Mouse (Mus musculus): ENCODE measurements around the gene Klf12. TPM values are rescaled to one million over a fixed set of nuclear protein-coding genes. Genes with fewer than 3 reads are reported as not detected.

Gene Klf12
- polyA plus RNA-seq, 2 experiments, result 2.8 to 3.2 TPM

GRCm38 (mm10) chr14:100109563-100109962 is 174.9 kb downstream of the Klf12 start:
- no peaks in the 10 kb centered on the region for H3K27me3 ChIP-seq (ENCODE audit: control insufficient read depth, insufficient read depth, low read length)
- H3K36me3 ChIP-seq (replicated peaks; ENCODE audit: control insufficient read depth, insufficient read depth, low read depth), result no peaks in the 10 kb centered on the region
- no peak overlapping the region for H3K27ac ChIP-seq
- no peak for TF ChIP-seq CTCF (IDR thresholded peaks at IDR 0.05; ENCODE audit: low read depth)
- TF ChIP-seq EP300 (IDR thresholded peaks at IDR 0.05; ENCODE audit: low read depth), result no peak
- H3K4me2 ChIP-seq (ENCODE audit: low read depth), result no peak overlapping the region
- no peaks in the 10 kb centered on the region for H3K9me3 ChIP-seq (ENCODE audit: control insufficient read depth, low read length)
- H3K9ac ChIP-seq (replicated peaks), result no peak overlapping the region
- H3K4me1 ChIP-seq (replicated peaks; ENCODE audit: control insufficient read depth in 2 of 2, insufficient read depth in 2 of 2, low read length in 1 of 2), result no peaks in the 10 kb centered on the region; a peak in 1 of 4 replicates
- DNase-seq (ENCODE audit: low read depth in 3 of 3, low spot score in 3 of 3), result no peak
- no peak overlapping the region for H3K4me3 ChIP-seq (ENCODE audit: insufficient read depth in 1 of 2, low read depth in 2 of 2, low read length in 2 of 2)
- 60% methylated on average over 6 of the region's 6 CpGs for WGBS (ENCODE audit: insufficient replicate concordance)
- no peak for ATAC-seq (ENCODE audit: insufficient read depth)

- no peak overlapping the region for H3K9ac ChIP-seq (replicated peaks)
- ATAC-seq (ENCODE audit: insufficient read depth), result no peak
- no peak overlapping the region for H3K4me2 ChIP-seq (ENCODE audit: low read depth)
- no peaks in the 10 kb centered on the region for H3K4me1 ChIP-seq (replicated peaks; ENCODE audit: control insufficient read depth in 2 of 2, insufficient read depth in 2 of 2, low read length in 1 of 2)
- H3K4me3 ChIP-seq (ENCODE audit: insufficient read depth in 1 of 2, low read depth in 2 of 2, low read length in 2 of 2), result no peak overlapping the region
- H3K27me3 ChIP-seq (ENCODE audit: control insufficient read depth, insufficient read depth, low read length), result no peaks in the 10 kb centered on the region
- TF ChIP-seq EP300 (IDR thresholded peaks at IDR 0.05; ENCODE audit: low read depth) (no peak), CTCF (IDR thresholded peaks at IDR 0.05; ENCODE audit: low read depth) (no peak)
- no peak overlapping the region for H3K27ac ChIP-seq
- no peak for DNase-seq (ENCODE audit: low read depth in 3 of 3, low spot score in 3 of 3)
- no peaks in the 10 kb centered on the region for H3K36me3 ChIP-seq (replicated peaks; ENCODE audit: control insufficient read depth, insufficient read depth, low read depth)
- WGBS (ENCODE audit: insufficient replicate concordance), result 63% methylated on average over 10 of the region's 10 CpGs
- no peaks in the 10 kb centered on the region for H3K9me3 ChIP-seq (ENCODE audit: control insufficient read depth, low read length)
Observed at GRCm38 (mm10) chr14:100105570-100105969, 178.9 kb downstream of the Klf12 start.

GRCm38 (mm10) chr14:100104818-100105217 is 179.7 kb downstream of the Klf12 start:
- no peak overlapping the region for H3K4me2 ChIP-seq (ENCODE audit: low read depth)
- no peaks in the 10 kb centered on the region for H3K36me3 ChIP-seq (replicated peaks; ENCODE audit: control insufficient read depth, insufficient read depth, low read depth)
- H3K27ac ChIP-seq, result no peak overlapping the region
- no peaks in the 10 kb centered on the region for H3K9me3 ChIP-seq (ENCODE audit: control insufficient read depth, low read length)
- WGBS (ENCODE audit: insufficient replicate concordance), result 75% methylated on average over 12 of the region's 12 CpGs
- no peaks in the 10 kb centered on the region for H3K4me1 ChIP-seq (replicated peaks; ENCODE audit: control insufficient read depth in 2 of 2, insufficient read depth in 2 of 2, low read length in 1 of 2)
- no peak overlapping the region for H3K9ac ChIP-seq (replicated peaks)
- ATAC-seq (ENCODE audit: insufficient read depth) (no peak), DNase-seq (ENCODE audit: low read depth in 3 of 3, low spot score in 3 of 3) (no peak)
- no peaks in the 10 kb centered on the region for H3K27me3 ChIP-seq (ENCODE audit: control insufficient read depth, insufficient read depth, low read length)
- no peak overlapping the region for H3K4me3 ChIP-seq (ENCODE audit: insufficient read depth in 1 of 2, low read depth in 2 of 2, low read length in 2 of 2)
- TF ChIP-seq EP300 (IDR thresholded peaks at IDR 0.05; ENCODE audit: low read depth) (no peak), CTCF (IDR thresholded peaks at IDR 0.05; ENCODE audit: low read depth) (no peak)

GRCm38 (mm10) chr14:100103818-100104217 is 180.7 kb downstream of the Klf12 start:
- Histone ChIP-seq H3K4me1 (replicated peaks; ENCODE audit: control insufficient read depth in 2 of 2, insufficient read depth in 2 of 2, low read length in 1 of 2) (no peaks in the 10 kb centered on the region), H3K9me3 (ENCODE audit: control insufficient read depth, low read length) (no peaks in the 10 kb centered on the region), H3K4me2 (ENCODE audit: low read depth) (no peak overlapping the region), H3K27me3 (ENCODE audit: control insufficient read depth, insufficient read depth, low read length) (no peaks in the 10 kb centered on the region), H3K9ac (replicated peaks) (no peak overlapping the region), H3K27ac (no peak overlapping the region), H3K36me3 (replicated peaks; ENCODE audit: control insufficient read depth, insufficient read depth, low read depth) (no peaks in the 10 kb centered on the region), H3K4me3 (ENCODE audit: insufficient read depth in 1 of 2, low read depth in 2 of 2, low read length in 2 of 2) (no peak overlapping the region)
- no peak for ATAC-seq (ENCODE audit: insufficient read depth)
- no peak for TF ChIP-seq CTCF (IDR thresholded peaks at IDR 0.05; ENCODE audit: low read depth)
- TF ChIP-seq EP300 (IDR thresholded peaks at IDR 0.05; ENCODE audit: low read depth), result no peak
- no peak for DNase-seq (ENCODE audit: low read depth in 3 of 3, low spot score in 3 of 3)
- 59% methylated on average over 6 of the region's 6 CpGs for WGBS (ENCODE audit: insufficient replicate concordance)

- Histone ChIP-seq H3K36me3 (replicated peaks; ENCODE audit: control insufficient read depth, insufficient read depth, low read depth) (no peaks in the 10 kb centered on the region), H3K4me3 (ENCODE audit: insufficient read depth in 1 of 2, low read depth in 2 of 2, low read length in 2 of 2) (no peak overlapping the region), H3K4me1 (replicated peaks; ENCODE audit: control insufficient read depth in 2 of 2, insufficient read depth in 2 of 2, low read length in 1 of 2) (peaks cover 0 to 1% of the 10 kb centered on the region in 2 experiments; a peak in 1 of 4 replicates), H3K27ac (no peak overlapping the region), H3K27me3 (ENCODE audit: control insufficient read depth, insufficient read depth, low read length) (no peaks in the 10 kb centered on the region), H3K9me3 (ENCODE audit: control insufficient read depth, low read length) (no peaks in the 10 kb centered on the region), H3K4me2 (ENCODE audit: low read depth) (no peak overlapping the region), H3K9ac (replicated peaks) (no peak overlapping the region)
- TF ChIP-seq EP300 (IDR thresholded peaks at IDR 0.05; ENCODE audit: low read depth) (no peak), CTCF (IDR thresholded peaks at IDR 0.05; ENCODE audit: low read depth) (no peak)
- DNase-seq (ENCODE audit: low read depth in 3 of 3, low spot score in 3 of 3) (no peak), ATAC-seq (ENCODE audit: insufficient read depth) (no peak)
- WGBS (ENCODE audit: insufficient replicate concordance), result 58% methylated on average over 10 of the region's 10 CpGs
Observed at GRCm38 (mm10) chr14:100097208-100098189, 187.0 kb downstream of the Klf12 start.
